Mouse (Mus musculus): ENCODE measurements around the gene Mtrf1l. TPM values are rescaled to one million over a fixed set of nuclear protein-coding genes. Genes with fewer than 3 reads are reported as not detected.

The Mtrf1l gene
- 10 to 100 TPM; 14.7 to 16.8 TPM for total RNA-seq (2021)
- long read RNA-seq, experiment 1, partial matches to known transcripts: 6 of 14 reads
- long read RNA-seq, experiment 1, other reads (novel, unspliced or antisense): 4 of 14 reads
- long read RNA-seq, experiment 2, transcript Mtrf1l-201 (7 exons, 2,588 nt): major isoform, 5 of 12 reads
- long read RNA-seq, experiment 2, partial matches to known transcripts: 1 of 12 reads
- long read RNA-seq, experiment 2, other reads (novel, unspliced or antisense): 6 of 12 reads

DNA sequence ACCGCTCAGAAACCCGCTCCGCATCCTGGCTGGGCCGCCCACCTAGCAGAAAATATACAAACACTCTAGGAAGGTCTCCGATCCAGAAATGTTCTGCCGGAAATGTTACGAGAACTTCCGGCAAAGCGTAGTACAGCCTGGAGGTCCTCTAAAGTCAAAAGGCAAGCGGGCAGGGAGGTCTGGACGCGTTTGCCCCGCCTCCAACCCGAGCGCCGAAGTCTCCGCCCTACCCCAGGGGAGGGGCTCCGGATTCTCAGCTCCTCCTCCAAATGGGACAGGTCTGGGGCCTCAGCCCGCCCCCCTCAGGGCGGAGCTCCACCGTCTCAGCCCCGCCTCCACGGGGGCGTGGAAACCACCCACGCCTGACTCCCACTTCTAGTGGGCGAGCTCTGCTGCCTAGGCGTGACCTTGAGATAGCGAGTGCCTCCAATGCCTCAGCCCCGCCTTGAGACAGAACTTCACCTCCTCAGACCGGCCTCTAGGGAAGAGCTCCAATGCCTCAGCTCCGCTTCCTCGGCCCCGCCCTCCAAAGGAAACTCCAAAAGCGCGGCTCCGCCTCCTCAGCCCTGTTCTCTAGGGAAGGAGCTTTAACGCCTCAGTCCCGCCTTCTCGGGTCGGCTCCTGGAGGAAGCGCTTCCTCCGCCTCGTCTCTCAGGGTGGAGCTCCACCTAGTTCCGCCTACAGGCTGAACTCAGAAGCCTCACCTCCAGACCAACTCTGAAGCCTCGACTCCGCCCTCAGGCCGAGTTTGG lies at the start of gene Mtrf1l:
Mtrf1l (minus strand) TSS at position 171 of the 752 bp plus-strand sequence.
- DNase-seq (ENCODE audit: low spot score in 2 of 2): peak; percentile 86 to 96

DNA sequence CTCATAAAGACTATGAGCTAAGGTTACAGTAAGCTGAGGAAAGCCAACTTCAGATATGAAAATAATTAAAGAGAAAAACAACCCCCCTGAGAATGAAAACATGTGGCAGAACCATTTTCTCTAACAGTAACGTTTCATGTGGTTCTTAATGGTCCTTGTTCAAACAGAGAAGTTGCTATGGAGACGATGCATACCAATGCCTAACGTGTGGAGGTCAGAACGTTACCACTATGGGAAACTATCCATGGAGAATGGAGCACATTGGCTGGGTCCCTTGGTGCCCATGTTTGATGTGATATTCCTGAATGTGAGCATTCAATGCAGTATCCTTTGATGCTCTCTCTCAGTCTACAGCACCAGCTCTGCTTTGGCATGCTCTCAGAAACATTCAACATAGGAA lies 47.4 kb upstream of the Mtrf1l start:
- no peak for DNase-seq (ENCODE audit: low spot score in 2 of 2)

DNA sequence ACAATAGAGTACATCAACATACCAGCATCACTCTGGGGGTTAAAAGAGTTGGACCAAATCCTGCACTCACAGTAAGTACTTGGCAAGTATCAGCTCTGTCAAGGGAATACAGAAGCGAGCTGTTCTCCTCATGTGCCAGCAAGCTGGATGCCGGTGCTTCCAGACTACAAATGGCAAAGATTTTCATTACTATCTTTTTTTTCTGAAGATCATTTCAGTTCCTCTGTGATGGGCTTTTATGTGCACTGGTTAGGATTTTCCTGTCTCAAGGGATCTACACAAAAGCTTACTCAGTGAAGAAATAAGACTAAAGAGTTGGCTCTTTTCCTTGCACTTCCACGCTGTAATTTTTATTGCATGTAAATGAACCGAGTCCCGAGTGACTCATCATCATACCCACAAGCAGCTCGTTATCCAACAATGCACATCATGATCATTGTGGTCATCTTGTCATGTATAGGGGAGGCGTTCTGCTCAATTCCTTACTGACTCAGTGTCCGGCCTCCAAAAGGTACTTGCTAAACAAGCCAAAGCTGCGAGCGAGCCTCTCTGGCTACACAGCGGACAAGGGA lies 44.4 kb upstream of the Mtrf1l start:
- no peak for DNase-seq (ENCODE audit: low spot score in 2 of 2)

DNA sequence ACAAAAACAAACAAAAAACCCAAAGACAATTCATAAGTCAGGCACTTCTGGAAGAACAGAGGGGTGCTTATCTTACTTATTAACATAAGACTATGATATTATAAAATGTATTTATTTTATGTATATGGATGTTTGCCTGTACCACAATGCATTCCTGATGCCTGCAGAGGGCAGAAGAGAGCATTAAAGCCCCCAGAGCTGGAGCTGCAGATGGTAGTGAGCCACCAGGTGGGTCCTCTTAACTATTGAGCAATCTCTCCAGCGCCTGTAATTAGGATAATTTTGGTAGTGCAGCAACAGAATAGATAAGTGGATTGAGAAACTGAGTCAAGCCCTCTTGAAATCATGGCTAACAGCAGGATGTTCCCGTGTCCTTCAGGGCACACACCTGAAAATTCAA lies 42.3 kb upstream of the Mtrf1l start:
- no peak for DNase-seq (ENCODE audit: low spot score in 2 of 2)

DNA sequence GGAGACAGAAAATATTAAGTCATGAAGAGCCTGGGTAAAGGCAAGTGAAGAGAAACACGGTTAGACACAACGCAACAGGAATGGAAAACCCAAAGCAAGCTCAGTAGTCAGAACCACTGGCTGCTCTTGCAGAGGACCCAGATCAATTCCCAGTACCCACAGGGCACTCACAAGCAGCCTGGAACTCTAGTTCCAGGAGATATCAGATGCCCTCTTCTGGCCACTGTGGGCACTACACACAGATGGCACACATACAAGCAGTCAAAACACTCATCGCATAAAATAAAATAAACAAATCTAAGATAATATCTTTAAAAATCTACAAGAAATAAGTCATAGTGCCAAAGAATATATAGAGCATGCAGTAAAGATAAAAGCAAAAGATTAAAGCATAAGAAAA lies 39.0 kb upstream of the Mtrf1l start:
- no peak for DNase-seq (ENCODE audit: low spot score in 2 of 2)

DNA sequence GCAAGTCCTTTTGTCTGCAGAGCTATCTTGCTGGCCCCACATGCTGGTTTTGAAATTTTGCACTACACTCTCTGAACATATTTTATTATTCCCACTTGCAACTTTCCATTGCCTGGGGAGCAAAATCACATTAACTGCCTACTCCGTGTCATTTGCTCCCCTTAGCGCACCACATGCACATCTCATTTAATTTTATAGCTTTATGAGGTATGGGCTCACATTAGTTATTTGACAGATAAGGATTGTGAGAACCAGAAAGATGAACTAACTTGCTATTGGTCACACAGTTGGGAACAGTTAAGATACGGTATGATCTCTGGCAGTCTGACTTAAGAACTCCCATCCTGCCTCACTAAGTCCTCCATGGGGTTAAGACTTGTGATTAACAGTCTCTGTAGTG lies 37.1 kb upstream of the Mtrf1l start:
- DNase-seq (ENCODE audit: low spot score in 2 of 2): no peak

DNA sequence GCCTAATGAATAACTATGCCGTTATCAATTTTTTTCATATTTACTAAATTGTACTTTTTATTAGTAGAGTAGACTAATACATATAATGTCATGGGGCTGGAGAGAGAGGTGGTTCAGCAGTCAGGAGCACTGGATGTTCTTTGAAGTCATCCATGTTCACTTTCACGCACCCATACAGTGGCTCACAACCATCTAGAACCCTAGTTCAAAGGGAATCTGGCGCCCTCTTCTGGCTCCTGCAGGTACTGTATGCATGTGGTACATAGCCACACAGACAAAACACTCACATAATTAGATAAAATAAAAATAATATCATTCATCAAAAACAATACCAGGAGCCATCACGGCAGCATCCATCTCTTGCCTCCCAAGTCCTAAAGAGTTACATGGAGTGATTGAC lies 36.0 kb upstream of the Mtrf1l start:
- no peak for DNase-seq (ENCODE audit: low spot score in 2 of 2)

DNA sequence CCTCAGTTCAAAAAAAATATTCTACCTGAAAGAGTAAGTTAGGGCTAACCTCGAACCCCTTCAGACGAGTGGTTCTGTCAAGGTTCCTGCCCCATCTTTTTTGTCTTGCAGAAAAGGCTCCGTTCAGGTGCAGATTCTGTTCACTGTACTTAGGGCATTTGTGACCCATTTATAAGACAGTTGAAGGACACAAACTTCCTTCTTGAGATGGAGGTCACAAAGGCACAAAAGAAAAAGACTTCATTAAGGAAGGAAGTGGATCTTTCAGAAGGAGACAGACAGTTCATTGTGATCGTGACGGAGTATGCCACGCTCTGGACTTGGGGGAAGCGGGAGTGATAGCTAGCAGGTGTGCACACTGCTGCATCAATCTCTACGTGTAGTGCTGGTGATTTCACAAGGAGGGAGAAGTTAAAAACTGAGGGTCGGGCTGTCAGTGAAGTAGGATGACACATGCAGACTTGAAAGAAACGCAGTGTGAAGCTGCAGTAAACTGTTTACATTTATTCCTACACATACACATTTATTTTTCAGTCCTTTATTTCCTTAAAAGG lies 34.4 kb upstream of the Mtrf1l start:
- DNase-seq (ENCODE audit: low spot score in 2 of 2): no peak

DNA sequence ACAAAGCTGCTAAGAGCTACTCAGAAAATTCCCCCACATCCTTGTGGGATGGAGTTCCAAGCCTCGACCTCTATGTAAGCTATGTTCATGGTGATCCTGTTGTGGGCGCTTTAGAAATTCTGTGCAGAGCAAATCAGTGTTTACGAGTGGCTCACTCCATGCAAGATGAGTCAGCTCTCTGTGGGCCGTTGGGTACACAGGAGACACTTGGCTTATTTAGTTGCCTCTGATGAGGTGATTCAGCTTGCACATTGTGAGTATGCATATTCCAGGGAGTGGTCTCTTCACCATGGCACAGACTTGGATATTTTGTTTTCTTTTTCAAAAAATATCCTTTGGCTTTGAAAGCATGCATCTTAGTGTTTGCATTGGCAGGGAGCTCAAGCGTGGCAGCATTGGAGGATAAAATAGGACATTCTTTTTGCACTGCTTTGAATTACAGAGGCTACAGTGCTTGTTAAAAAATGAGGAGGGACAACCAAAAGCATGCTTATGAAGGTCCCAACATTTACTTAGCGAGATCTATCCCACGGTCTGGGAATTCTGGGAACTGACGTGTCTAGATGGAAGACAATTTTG lies 29.7 kb upstream of the Mtrf1l start:
- no peak for DNase-seq (ENCODE audit: low spot score in 2 of 2)

DNA sequence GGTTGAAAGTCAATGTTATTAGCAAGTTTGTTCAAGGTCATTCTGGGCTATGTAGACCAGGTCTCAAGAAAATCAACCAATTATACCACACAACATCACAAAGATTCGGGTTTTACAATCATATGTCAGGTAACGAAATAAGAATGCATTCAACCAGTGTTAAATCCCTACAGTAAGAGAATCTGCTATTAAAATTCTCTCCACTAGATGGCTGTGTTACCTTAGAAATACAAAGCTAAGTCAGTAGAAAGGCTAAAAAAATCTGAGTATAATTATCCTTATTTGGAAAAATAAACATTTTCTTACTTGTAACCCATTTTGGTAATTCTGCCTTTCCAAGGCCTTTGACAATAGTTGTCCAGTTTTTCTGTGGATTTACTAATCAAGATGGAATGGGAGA lies 23.2 kb upstream of the Mtrf1l start:
- no peak for DNase-seq (ENCODE audit: low spot score in 2 of 2)

DNA sequence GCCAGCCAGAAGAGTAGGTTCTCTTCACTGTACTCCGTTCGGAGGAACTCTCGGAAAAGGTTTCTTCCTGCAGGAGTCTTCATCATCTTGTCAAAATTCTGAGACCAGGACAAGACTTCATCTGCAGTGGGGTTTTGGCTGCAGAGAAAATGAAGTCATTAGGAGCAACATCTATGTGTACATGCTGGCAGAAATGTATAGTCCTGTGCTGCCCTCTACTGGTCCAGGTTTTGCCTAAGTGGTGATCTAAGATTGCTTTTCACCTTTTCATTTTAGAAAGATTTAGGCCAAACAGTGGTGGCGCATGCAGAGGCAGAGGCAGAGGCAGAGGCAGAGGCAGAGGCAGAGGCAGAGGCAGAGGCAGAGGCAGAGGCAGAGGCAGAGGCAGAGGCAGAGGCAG lies 17.7 kb upstream of the Mtrf1l start:
- DNase-seq (ENCODE audit: low spot score in 2 of 2): no peak

DNA sequence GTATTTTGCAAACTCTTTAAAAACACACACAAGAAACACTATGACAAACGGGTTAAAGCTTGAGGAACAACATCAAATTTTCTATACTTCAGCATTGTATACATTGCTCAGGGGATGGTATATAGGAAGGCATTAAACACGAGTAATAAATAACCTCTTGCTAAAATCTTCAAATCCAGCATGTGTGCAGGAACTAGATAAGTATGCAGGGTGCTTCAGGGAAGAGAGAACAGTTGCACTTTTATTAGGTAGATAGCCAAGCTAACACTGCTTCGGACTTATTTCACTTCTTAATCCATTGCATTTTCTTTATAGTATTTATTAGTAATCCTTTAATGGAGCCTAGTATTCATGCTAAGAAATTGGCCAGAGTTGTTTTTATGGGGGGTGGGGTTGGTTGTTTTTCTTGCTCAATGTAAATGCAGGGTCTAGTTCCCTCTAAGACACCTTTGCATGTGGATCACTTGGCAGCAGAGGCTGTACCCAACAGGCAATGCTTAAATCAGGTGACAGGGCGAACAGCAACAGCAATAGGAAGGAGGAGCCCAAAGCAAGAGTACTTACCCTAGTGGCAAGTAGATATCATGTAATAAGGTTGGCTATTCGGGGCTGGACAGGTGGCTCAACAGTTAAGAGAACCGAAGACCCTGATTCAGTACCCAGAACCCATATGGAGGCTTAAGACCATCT lies 2.8 kb upstream of the Mtrf1l start:
- no peak for DNase-seq (ENCODE audit: low spot score in 2 of 2)

DNA sequence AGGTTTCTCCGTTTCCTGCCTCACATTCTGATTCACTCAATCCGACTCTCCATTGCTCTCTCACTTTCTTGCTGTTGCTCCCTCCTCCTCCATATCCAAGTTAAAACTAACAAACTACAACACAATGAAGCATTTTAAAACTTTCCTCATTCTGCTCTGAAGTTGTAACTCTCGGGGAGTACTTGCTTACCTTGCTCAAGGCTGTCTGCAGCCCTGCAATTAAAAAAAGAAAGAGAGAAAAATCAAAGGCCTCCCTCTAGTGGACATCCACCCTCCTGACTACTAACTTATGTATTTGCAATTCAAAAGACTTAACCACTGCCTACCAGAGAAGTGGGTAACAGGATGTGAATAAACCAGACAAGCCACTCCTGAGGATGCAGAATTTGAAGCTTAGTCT lies 1.1 kb upstream of the Mtrf1l start:
- no peak for DNase-seq (ENCODE audit: low spot score in 2 of 2)

DNA sequence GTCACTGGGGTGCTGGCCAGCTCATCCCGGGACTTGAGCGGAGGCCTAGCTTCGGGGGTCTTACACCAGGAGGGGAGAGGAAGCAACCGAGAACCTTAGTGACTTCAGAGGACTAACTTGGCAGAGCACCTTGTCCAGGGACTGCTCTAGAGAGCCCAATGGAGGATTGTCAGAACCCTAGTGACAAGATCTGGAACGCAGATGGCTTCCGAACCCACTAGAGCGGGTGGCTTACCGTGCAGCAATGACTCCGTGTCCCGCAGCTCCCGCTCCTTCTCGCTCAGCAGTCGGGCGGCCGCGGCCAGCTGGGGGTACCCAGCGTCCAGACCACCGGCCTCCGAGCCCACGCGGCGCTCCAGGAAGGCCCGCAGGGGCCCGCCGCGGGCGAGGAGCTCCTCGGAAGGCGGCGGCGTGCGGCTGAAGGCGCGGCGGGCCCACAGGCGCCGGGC lies 395 bp downstream of the Mtrf1l start:
- DNase-seq (ENCODE audit: low spot score in 2 of 2): peak in 1 of 2 experiments; percentile 15

DNA sequence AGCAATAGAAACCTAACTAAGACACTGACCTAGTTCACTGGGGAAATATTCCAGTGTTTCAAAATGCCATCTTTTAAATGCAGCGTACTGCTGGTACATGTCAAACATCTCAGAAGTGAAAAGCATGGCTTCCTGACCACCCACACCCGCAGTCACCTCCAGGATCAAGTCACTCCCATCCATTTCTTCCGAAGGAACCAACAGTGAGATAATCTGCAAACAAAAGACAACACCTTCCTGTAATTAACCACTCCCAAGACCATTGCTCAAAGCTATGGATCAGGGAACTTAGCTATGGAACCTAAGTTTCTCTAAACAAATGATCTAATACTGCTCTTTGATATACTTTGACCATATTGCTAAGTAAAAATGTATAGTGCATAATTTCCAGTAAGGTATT lies 4.9 kb downstream of the Mtrf1l start:
- DNase-seq (ENCODE audit: low spot score in 2 of 2): no peak

DNA sequence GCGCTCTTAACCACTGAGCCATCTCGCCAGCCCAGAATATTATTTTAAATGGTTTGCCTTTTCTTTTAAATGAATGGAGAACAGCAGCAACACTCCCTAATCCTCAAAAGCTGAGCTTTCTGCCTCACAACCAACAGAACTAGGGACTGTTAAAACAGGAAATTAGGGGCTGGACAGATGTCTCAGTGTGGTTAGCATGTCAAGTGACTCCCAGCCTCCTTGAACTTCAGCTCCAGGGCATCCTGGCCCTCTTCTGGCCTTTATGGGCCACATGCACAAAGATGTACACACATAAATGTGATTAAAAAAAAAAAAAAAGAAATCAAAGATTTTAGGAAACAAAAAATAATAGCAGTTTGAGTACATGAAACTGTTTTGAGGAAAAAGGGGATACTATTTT lies 7.7 kb downstream of the Mtrf1l start:
- no peak for DNase-seq (ENCODE audit: low spot score in 2 of 2)

DNA sequence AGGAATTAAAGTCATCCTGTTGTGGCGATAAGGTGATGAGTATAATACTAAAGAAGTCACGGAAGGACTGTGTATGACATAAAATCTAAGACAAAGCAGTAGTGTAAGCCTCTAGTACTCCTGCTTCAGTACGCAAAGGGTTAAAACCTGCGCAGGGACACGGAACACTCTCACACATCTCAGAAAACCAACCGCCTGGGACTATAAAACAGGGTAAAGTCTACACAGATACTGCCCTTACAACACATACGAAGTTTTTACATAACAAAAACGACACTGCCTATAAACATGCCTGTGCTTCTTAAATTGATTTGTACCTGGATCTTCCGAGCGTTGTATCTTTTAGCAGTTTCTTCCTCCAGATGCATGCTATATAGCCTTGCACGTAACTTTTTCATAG lies 10.0 kb downstream of the Mtrf1l start:
- no peak for DNase-seq (ENCODE audit: low spot score in 2 of 2)

DNA sequence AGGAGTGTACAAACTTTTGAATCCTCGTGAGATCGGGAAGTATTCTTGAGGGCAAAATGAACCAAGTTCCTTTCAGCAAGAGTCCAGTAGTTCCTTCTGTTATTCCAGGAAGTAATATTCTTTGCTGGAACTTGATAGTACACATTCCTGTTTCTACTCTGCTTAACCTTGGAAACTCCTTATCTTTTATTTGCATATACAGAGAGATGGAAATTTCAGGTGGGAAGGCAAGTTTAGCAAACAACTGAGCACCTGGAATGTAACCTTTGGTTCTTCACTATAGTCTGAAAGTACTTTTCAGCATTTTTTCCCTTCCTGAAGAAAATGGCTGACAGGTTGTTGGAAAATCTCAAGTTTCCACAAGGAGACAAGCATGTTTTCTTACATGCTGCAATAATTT lies 16.0 kb downstream of the Mtrf1l start:
- no peak for DNase-seq (ENCODE audit: low spot score in 2 of 2)

DNA sequence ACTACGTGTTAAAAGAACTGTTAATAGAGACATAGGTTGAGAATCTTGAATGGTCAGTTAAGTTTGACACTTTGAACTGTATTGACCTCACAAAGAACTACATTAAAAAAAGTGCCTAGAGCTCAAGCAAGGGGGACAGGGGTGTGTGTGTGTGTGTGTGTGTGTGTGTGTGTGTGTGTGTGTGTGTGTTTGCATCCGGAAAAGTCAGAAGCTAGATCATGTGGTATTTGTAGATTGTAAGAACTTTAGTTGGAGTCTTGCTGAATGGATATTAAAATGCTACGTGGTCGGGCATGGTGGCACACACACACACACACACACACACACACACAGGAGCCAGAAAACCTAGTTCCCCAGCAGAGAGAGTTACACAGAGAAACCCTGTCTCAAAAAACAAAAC lies 16.7 kb downstream of the Mtrf1l start:
- no peak for DNase-seq (ENCODE audit: low spot score in 2 of 2)

DNA sequence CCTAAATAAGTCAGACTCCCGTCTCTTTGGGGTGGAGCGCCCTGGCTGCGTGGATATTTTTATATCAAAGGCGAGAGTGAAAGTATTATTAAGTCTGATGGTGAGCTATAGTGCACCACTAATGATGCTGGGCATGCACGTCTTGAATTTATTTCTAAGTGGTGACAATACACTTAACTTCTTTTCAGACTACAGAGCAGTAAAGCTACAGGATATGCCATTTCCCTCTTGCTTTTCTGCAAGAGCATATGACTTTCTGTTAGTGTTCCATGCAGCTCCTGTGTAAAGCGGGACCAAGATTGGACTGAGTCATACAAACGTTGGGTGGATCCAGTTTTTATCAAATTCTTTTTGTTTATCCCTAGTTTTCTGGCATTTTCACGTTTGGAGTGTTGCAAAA lies 17.3 kb downstream of the Mtrf1l start:
- no peak for DNase-seq (ENCODE audit: low spot score in 2 of 2)

DNA sequence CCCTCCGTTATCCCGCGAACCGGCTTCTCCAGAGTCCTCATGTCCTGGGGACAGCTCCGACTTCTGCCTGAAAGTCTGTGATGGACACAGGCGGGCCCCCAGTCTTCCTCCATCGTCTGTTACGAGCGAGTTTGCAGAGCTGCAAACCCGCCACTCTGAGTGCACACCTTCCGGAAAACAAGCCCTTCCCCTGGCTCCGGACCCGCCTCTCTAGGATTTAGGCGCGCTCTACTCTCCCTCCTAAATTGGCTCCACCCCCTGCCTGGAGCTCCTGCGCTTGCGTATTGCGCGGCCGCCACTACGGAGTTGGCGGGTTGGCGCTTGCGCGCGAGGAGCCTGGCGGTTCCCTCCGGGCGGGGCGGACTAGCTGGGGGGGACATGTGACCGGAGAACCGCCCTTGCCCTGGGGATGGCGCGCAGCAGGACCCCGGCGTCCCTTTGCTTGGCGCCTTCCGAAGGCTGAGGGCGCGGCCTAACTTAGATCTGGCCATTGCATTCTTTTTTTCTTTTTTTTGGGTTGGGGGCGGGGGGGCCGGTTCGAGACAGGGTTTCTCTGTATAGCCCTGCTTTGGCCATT lies 17.9 kb downstream of the Mtrf1l start:
- peak; percentile 88 to 93 for DNase-seq (ENCODE audit: low spot score in 2 of 2)
